Comparison of ENCODE assay signal across 10 mouse cellular contexts in genomic region chr11:75565849-75566248, GRCm38 (mm10). TPM values are rescaled to one million over a fixed set of nuclear protein-coding genes. Genes with fewer than 3 reads are reported as not detected.
A peak's percentile ranks its signal among the peaks of the same experiment; 100 is the strongest.
DNase-seq lines count a peak whose midpoint lies in the region; ATAC-seq lines count a peak whose summit lies in the region.
"Had no signal": no experiment of that assay in that cellular context is flagged by ENCODE, and none has a peak within 500 bp of the region (broad histone marks: within the 10 kb centered on the region; RNA-seq: fewer than 3 reads in every experiment).

No protein-coding gene starts in this region.

- H3K4me1 ChIP-seq in kidney, embryonic 15.5 days, result peaks cover 33% of the 10 kb centered on the region
- no peaks in the 10 kb centered on the region; the same call in 1 of the 2 replicates for H3K4me1 ChIP-seq in forebrain, embryonic 10.5 days
- H3K4me1 ChIP-seq: neural tube, embryonic 12.5 days had no signal

- 0 out of 2 replicates have a peak, but pooled peaks cover 6% of the 10 kb centered on the region for H3K36me3 ChIP-seq in kidney, embryonic 15.5 days
- peaks cover 9% of the 10 kb centered on the region; the same call in 1 of the 2 replicates for H3K36me3 ChIP-seq in forebrain, embryonic 10.5 days (replicated peaks)

- peak; percentile 70; the same call in 1 of the 2 replicates for ATAC-seq in kidney, embryonic 15.5 days (replicated peaks; ENCODE audit: low FRiP score)

- no peaks in the 10 kb centered on the region; the same call in 1 of the 2 replicates for H3K9me3 ChIP-seq in kidney, embryonic 15.5 days (replicated peaks)
- H3K9me3 ChIP-seq in forebrain, embryonic 10.5 days, result no peaks in the 10 kb centered on the region
- H3K9me3 ChIP-seq: neural tube, embryonic 12.5 days had no signal

- WGBS in kidney, embryonic 15.5 days, result 28% methylated on average over 2 of the region's 2 CpGs
- WGBS in forebrain, embryonic 10.5 days, result 85% methylated on average over 2 of the region's 2 CpGs

- H3K27ac ChIP-seq in kidney, embryonic 15.5 days, result peak overlapping the region; percentile 70
- no peak overlapping the region for H3K27ac ChIP-seq in forebrain, embryonic 10.5 days
- H3K27ac ChIP-seq: neural tube, embryonic 12.5 days had no signal

- peak; percentile 22 for DNase-seq in embryo, embryonic 10.5 days (ENCODE audit: low spot score)
- DNase-seq in embryo, embryonic 9.5 days (ENCODE audit: extremely low spot score), result no peak
- peak; percentile 46 for DNase-seq in 416B (ENCODE audit: low read depth)
- DNase-seq in cerebellum, postnatal 14 days, result peak; percentile 74
- DNase-seq in frontal cortex, postnatal 14 days (ENCODE audit: low spot score in 2 of 2), result no peak
- DNase-seq in layer of hippocampus, adult 11-12 months (ENCODE audit: low spot score), result no peak
- no peak for DNase-seq in forebrain, embryonic 10.5 days (ENCODE audit: extremely low spot score, low spot score)

- H3K9ac ChIP-seq in kidney, embryonic 15.5 days, result no peak overlapping the region
- H3K9ac ChIP-seq: neural tube, embryonic 12.5 days had no signal

- H3K4me3 ChIP-seq in kidney, embryonic 15.5 days (replicated peaks), result no peak overlapping the region
- H3K4me3 ChIP-seq in forebrain, embryonic 10.5 days, result no peak overlapping the region
- H3K4me3 ChIP-seq: neural tube, embryonic 12.5 days had no signal

- no peak overlapping the region for H3K4me2 ChIP-seq in kidney, embryonic 15.5 days
- H3K4me2 ChIP-seq: neural tube, embryonic 12.5 days had no signal

- no peaks in the 10 kb centered on the region for H3K27me3 ChIP-seq in kidney, embryonic 15.5 days
- peaks cover 2% of the 10 kb centered on the region; the same call in 1 of the 2 replicates for H3K27me3 ChIP-seq in forebrain, embryonic 10.5 days (ENCODE audit: poor library complexity, severe bottlenecking)
- H3K27me3 ChIP-seq: CH12.LX; neural tube, embryonic 12.5 days had no signal

RNA-seq across cellular contexts. Expression of gene Pitpna, which starts 22.0 kb away (rescaled TPM):
- 77.6 and 83.5 TPM in 2 replicates for polyA plus RNA-seq in kidney, embryonic 15.5 days (2015; fragmentation: Nextera tagmentation; extraction: Ambion mirVana)
- polyA plus RNA-seq in forebrain, embryonic 10.5 days (2016; fragmentation: Nextera tagmentation; extraction: Ambion mirVana), result 59.2 and 61.9 TPM in 2 replicates

RNA-seq across cellular contexts. Expression of gene Slc43a2, which starts 34.4 kb away (rescaled TPM):
- 7.5 and 8.0 TPM in 2 replicates for polyA plus RNA-seq in kidney, embryonic 15.5 days (2015; fragmentation: Nextera tagmentation; extraction: Ambion mirVana)
- polyA plus RNA-seq in forebrain, embryonic 10.5 days (2016; fragmentation: Nextera tagmentation; extraction: Ambion mirVana), result 5.5 and 6.1 TPM in 2 replicates

RNA-seq across cellular contexts. Expression of gene Scarf1, which starts 52.5 kb away (rescaled TPM):
- polyA plus RNA-seq in kidney, embryonic 15.5 days (2015; fragmentation: Nextera tagmentation; extraction: Ambion mirVana), result 15.0 and 15.4 TPM in 2 replicates
- 5.1 and 5.4 TPM in 2 replicates for polyA plus RNA-seq in forebrain, embryonic 10.5 days (2016; fragmentation: Nextera tagmentation; extraction: Ambion mirVana)

RNA-seq across cellular contexts. Expression of gene Rilp, which starts 56.0 kb away (rescaled TPM):
- polyA plus RNA-seq in kidney, embryonic 15.5 days (2015; fragmentation: Nextera tagmentation; extraction: Ambion mirVana), result 1.3 TPM in 2 replicates
- 0.15 and 0.26 TPM in 2 replicates for polyA plus RNA-seq in forebrain, embryonic 10.5 days (2016; fragmentation: Nextera tagmentation; extraction: Ambion mirVana)

Comparison
In these comparisons a context has a peak if more than half of its experiments do, and no peak if none do; other contexts are left out.
1. DNase-seq: peak in embryo, embryonic 10.5 days (single experiment), 416B (single experiment) and cerebellum, postnatal 14 days (2 of 2); none in embryo, embryonic 9.5 days (single experiment), frontal cortex, postnatal 14 days (0 of 2), layer of hippocampus, adult 11-12 months (single experiment) and forebrain, embryonic 10.5 days (single experiment).